Mouse (Mus musculus): ENCODE measurements around the gene Ubr3. TPM values are rescaled to one million over a fixed set of nuclear protein-coding genes. Genes with fewer than 3 reads are reported as not detected.

The Ubr3 gene
- polyA plus RNA-seq, 1 experiment from 2014 or later, result 19.6 TPM

- ATAC-seq (replicated peaks; ENCODE audit: low FRiP score) (no peak), DNase-seq (ENCODE audit: low spot score) (no peak)
- 95% methylated on average over 5 of the region's 5 CpGs for WGBS
- Histone ChIP-seq H3K9me3 (ENCODE audit: control insufficient read depth, low read length) (no peaks in the 10 kb centered on the region), H3K27me3 (ENCODE audit: control insufficient read depth, insufficient read depth, low read length) (no peaks in the 10 kb centered on the region), H3K27ac (ENCODE audit: low read depth, low read length) (no peak overlapping the region), H3K9ac (ENCODE audit: low read length) (no peak overlapping the region), H3K4me2 (ENCODE audit: low read depth, low read length, severe bottlenecking) (no peak overlapping the region), H3K4me1 (replicated peaks; ENCODE audit: control insufficient read depth, insufficient read depth, low read length) (no peaks in the 10 kb centered on the region), H3K4me3 (ENCODE audit: low read depth, low read length) (no peak overlapping the region), H3K36me3 (ENCODE audit: control insufficient read depth, insufficient read depth, low read length) (no peaks in the 10 kb centered on the region)
These were observed 39.3 kb downstream of the Ubr3 start for GRCm38 (mm10) chr2:69936331-69936730.

GRCm38 (mm10) chr2:69939226-69939625 is 42.2 kb downstream of the Ubr3 start:
- no peak overlapping the region for H3K4me2 ChIP-seq (ENCODE audit: low read depth, low read length, severe bottlenecking)
- H3K9ac ChIP-seq (ENCODE audit: low read length), result no peak overlapping the region
- H3K27ac ChIP-seq (ENCODE audit: low read depth, low read length), result no peak overlapping the region
- H3K9me3 ChIP-seq (ENCODE audit: control insufficient read depth, low read length), result no peaks in the 10 kb centered on the region
- H3K36me3 ChIP-seq (ENCODE audit: control insufficient read depth, insufficient read depth, low read length), result no peaks in the 10 kb centered on the region
- no peak for DNase-seq (ENCODE audit: low spot score)
- ATAC-seq (replicated peaks; ENCODE audit: low FRiP score), result no peak
- WGBS, result 89% methylated on average over 4 of the region's 4 CpGs
- H3K27me3 ChIP-seq (ENCODE audit: control insufficient read depth, insufficient read depth, low read length), result no peaks in the 10 kb centered on the region
- no peaks in the 10 kb centered on the region for H3K4me1 ChIP-seq (replicated peaks; ENCODE audit: control insufficient read depth, insufficient read depth, low read length)
- no peak overlapping the region for H3K4me3 ChIP-seq (ENCODE audit: low read depth, low read length)

DNA sequence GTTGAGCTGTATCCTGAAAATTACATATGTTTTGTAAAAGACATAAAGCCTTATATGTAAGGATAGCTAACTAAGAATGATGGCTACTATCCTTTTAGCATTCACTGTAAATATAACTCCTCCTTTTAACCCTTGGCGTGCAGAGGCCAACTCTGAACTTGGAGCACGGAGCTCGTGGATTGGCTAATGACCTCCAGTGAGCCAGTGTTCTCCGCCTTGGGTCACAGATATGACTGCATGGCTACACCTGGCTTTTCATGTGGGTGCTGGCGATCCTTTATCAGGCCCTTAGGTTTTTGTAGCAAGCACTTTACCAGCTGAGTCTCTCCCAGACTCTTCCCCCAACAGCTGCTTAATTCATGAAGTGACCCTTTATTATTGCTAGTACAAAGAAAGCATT is 42.6 kb downstream of the Ubr3 start:
- H3K9me3 ChIP-seq (ENCODE audit: control insufficient read depth, low read length), result no peaks in the 10 kb centered on the region
- no peak overlapping the region for H3K4me2 ChIP-seq (ENCODE audit: low read depth, low read length, severe bottlenecking)
- no peaks in the 10 kb centered on the region for H3K36me3 ChIP-seq (ENCODE audit: control insufficient read depth, insufficient read depth, low read length)
- no peak overlapping the region for H3K27ac ChIP-seq (ENCODE audit: low read depth, low read length)
- no peak overlapping the region for H3K4me3 ChIP-seq (ENCODE audit: low read depth, low read length)
- ATAC-seq (replicated peaks; ENCODE audit: low FRiP score), result no peak
- no peaks in the 10 kb centered on the region for H3K27me3 ChIP-seq (ENCODE audit: control insufficient read depth, insufficient read depth, low read length)
- no peak overlapping the region for H3K9ac ChIP-seq (ENCODE audit: low read length)
- DNase-seq (ENCODE audit: low spot score), result no peak
- 94% methylated on average over 5 of the region's 5 CpGs for WGBS
- no peaks in the 10 kb centered on the region for H3K4me1 ChIP-seq (replicated peaks; ENCODE audit: control insufficient read depth, insufficient read depth, low read length)

- H3K4me1 ChIP-seq (replicated peaks; ENCODE audit: control insufficient read depth, insufficient read depth, low read length), result no peaks in the 10 kb centered on the region
- H3K27me3 ChIP-seq (ENCODE audit: control insufficient read depth, insufficient read depth, low read length), result no peaks in the 10 kb centered on the region
- H3K36me3 ChIP-seq (ENCODE audit: control insufficient read depth, insufficient read depth, low read length), result no peaks in the 10 kb centered on the region
- H3K4me2 ChIP-seq (ENCODE audit: low read depth, low read length, severe bottlenecking), result no peak overlapping the region
- no peaks in the 10 kb centered on the region for H3K9me3 ChIP-seq (ENCODE audit: control insufficient read depth, low read length)
- no peak overlapping the region for H3K27ac ChIP-seq (ENCODE audit: low read depth, low read length)
- no peak overlapping the region for H3K9ac ChIP-seq (ENCODE audit: low read length)
- H3K4me3 ChIP-seq (ENCODE audit: low read depth, low read length), result no peak overlapping the region
- DNase-seq (ENCODE audit: low spot score) (no peak), ATAC-seq (replicated peaks; ENCODE audit: low FRiP score) (no peak)
- 86% methylated on average over 4 of the region's 4 CpGs for WGBS
These were observed 44.5 kb downstream of the Ubr3 start for GRCm38 (mm10) chr2:69941391-69942030.

DNA sequence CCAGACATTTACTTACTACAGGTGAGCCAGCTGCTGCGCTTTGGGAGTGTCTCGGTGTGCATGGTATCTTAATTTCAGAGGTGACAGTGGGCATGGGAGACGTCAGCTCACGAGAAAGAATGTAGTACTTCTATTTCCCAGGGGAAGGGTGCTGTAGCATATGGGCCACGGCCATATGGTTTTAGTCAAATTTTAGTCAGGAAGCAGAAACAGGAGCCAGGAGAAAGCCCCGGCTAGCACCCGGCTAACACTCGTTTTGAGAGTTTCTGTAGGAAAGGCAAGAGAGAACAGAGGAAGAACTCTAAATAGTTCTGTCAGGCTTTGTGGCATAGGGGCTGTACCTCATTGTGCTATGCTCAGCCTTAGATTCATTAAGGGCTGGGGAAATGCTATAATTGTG is 55.8 kb downstream of the Ubr3 start:
- DNase-seq (ENCODE audit: low spot score) (no peak), ATAC-seq (replicated peaks; ENCODE audit: low FRiP score) (no peak)
- Histone ChIP-seq H3K4me3 (ENCODE audit: low read depth, low read length) (no peak overlapping the region), H3K36me3 (ENCODE audit: control insufficient read depth, insufficient read depth, low read length) (peaks cover 2% of the 10 kb centered on the region; the same call in 1 of the 2 replicates), H3K9ac (ENCODE audit: low read length) (no peak overlapping the region), H3K9me3 (ENCODE audit: control insufficient read depth, low read length) (no peaks in the 10 kb centered on the region), H3K27ac (ENCODE audit: low read depth, low read length) (no peak overlapping the region), H3K27me3 (ENCODE audit: control insufficient read depth, insufficient read depth, low read length) (no peaks in the 10 kb centered on the region), H3K4me2 (ENCODE audit: low read depth, low read length, severe bottlenecking) (no peak overlapping the region), H3K4me1 (replicated peaks; ENCODE audit: control insufficient read depth, insufficient read depth, low read length) (no peaks in the 10 kb centered on the region)
- WGBS, result 84% methylated on average over 8 of the region's 8 CpGs

GRCm38 (mm10) chr2:69955635-69956034 is 58.6 kb downstream of the Ubr3 start:
- ATAC-seq (replicated peaks; ENCODE audit: low FRiP score), result no peak
- Histone ChIP-seq H3K4me3 (ENCODE audit: low read depth, low read length) (no peak overlapping the region), H3K4me2 (ENCODE audit: low read depth, low read length, severe bottlenecking) (no peak overlapping the region), H3K27ac (ENCODE audit: low read depth, low read length) (no peak overlapping the region), H3K9me3 (ENCODE audit: control insufficient read depth, low read length) (no peaks in the 10 kb centered on the region), H3K36me3 (ENCODE audit: control insufficient read depth, insufficient read depth, low read length) (peaks cover 2% of the 10 kb centered on the region; the same call in 1 of the 2 replicates), H3K27me3 (ENCODE audit: control insufficient read depth, insufficient read depth, low read length) (no peaks in the 10 kb centered on the region), H3K9ac (ENCODE audit: low read length) (no peak overlapping the region), H3K4me1 (replicated peaks; ENCODE audit: control insufficient read depth, insufficient read depth, low read length) (no peaks in the 10 kb centered on the region)
- 58% methylated on average over 2 of the region's 2 CpGs for WGBS
- DNase-seq (ENCODE audit: low spot score), result no peak

GRCm38 (mm10) chr2:69957622-69958021 is 60.6 kb downstream of the Ubr3 start:
- 92% methylated on average over 2 of the region's 2 CpGs for WGBS
- H3K4me2 ChIP-seq (ENCODE audit: low read depth, low read length, severe bottlenecking), result no peak overlapping the region
- ATAC-seq (replicated peaks; ENCODE audit: low FRiP score), result no peak
- no peaks in the 10 kb centered on the region for H3K4me1 ChIP-seq (replicated peaks; ENCODE audit: control insufficient read depth, insufficient read depth, low read length)
- no peak overlapping the region for H3K9ac ChIP-seq (ENCODE audit: low read length)
- H3K27me3 ChIP-seq (ENCODE audit: control insufficient read depth, insufficient read depth, low read length), result no peaks in the 10 kb centered on the region
- H3K27ac ChIP-seq (ENCODE audit: low read depth, low read length), result no peak overlapping the region
- H3K36me3 ChIP-seq (ENCODE audit: control insufficient read depth, insufficient read depth, low read length), result peaks cover 2% of the 10 kb centered on the region; the same call in 1 of the 2 replicates
- DNase-seq (ENCODE audit: low spot score), result no peak
- H3K4me3 ChIP-seq (ENCODE audit: low read depth, low read length), result no peak overlapping the region
- no peaks in the 10 kb centered on the region for H3K9me3 ChIP-seq (ENCODE audit: control insufficient read depth, low read length)

DNA sequence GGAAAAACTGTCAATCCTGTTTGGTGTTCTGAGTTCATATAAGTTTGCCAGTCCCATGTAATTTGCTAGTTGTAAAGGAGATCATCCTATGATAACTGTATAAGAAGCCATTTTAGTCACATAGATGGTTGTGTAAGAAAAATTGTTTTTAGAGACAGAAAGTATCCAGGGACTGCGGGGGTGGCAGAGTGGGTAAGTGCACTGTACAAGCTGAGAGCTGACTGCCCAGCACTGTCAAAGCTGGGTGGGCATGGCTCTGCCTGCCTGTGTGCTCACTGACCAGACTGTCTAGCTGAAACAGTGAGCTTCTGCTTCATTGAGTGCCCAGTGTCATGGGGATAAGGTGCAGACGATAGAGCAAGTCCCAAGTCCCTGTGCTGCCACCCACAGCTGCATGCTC is 77.8 kb downstream of the Ubr3 start:
- Histone ChIP-seq H3K4me2 (ENCODE audit: low read depth, low read length, severe bottlenecking) (no peak overlapping the region), H3K27ac (ENCODE audit: low read depth, low read length) (no peak overlapping the region), H3K27me3 (ENCODE audit: control insufficient read depth, insufficient read depth, low read length) (no peaks in the 10 kb centered on the region), H3K4me3 (ENCODE audit: low read depth, low read length) (no peak overlapping the region), H3K9ac (ENCODE audit: low read length) (no peak overlapping the region), H3K9me3 (ENCODE audit: control insufficient read depth, low read length) (no peaks in the 10 kb centered on the region), H3K36me3 (ENCODE audit: control insufficient read depth, insufficient read depth, low read length) (peaks cover 7% of the 10 kb centered on the region; the same call in 1 of the 2 replicates), H3K4me1 (replicated peaks; ENCODE audit: control insufficient read depth, insufficient read depth, low read length) (no peaks in the 10 kb centered on the region)
- no peak for DNase-seq (ENCODE audit: low spot score)
- WGBS, result 93% methylated on average over 2 of the region's 2 CpGs
- no peak for ATAC-seq (replicated peaks; ENCODE audit: low FRiP score)

DNA sequence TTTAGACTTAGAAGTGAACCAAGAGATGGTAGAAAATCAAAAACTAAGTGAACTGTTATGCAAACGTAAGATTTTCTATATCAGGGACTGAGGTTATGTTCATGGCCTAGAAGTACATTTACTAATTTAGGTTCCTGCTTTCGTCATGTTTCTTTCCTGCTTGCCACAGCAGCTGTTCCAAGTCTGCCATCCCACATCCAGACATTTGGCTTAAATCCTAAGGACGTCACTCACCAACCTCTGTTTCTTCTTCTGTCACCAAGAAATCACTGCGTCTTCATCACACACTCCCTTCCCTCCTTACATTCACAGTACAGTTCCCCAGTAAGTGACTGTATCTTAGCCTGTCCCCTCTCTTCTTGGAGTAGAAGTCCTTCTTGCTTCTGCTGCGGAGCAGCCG is 92.2 kb downstream of the Ubr3 start:
- no peak for DNase-seq (ENCODE audit: low spot score)
- no peak overlapping the region for H3K27ac ChIP-seq (ENCODE audit: low read depth, low read length)
- H3K36me3 ChIP-seq (ENCODE audit: control insufficient read depth, insufficient read depth, low read length), result peaks cover 3% of the 10 kb centered on the region; the same call in 1 of the 2 replicates
- no peaks in the 10 kb centered on the region for H3K4me1 ChIP-seq (replicated peaks; ENCODE audit: control insufficient read depth, insufficient read depth, low read length)
- no peak overlapping the region for H3K4me3 ChIP-seq (ENCODE audit: low read depth, low read length)
- H3K9ac ChIP-seq (ENCODE audit: low read length), result no peak overlapping the region
- no peaks in the 10 kb centered on the region for H3K9me3 ChIP-seq (ENCODE audit: control insufficient read depth, low read length)
- WGBS, result 96% methylated on average over 6 of the region's 6 CpGs
- H3K4me2 ChIP-seq (ENCODE audit: low read depth, low read length, severe bottlenecking), result no peak overlapping the region
- ATAC-seq (replicated peaks; ENCODE audit: low FRiP score), result no peak
- H3K27me3 ChIP-seq (ENCODE audit: control insufficient read depth, insufficient read depth, low read length), result no peaks in the 10 kb centered on the region

Data from forebrain, embryonic 11.5 days (tissue).